Mouse (Mus musculus) neural tube, embryonic 12.5 days (tissue): ENCODE results near the gene 1600014C10Rik. TPM values are rescaled to one million over a fixed set of nuclear protein-coding genes. Genes with fewer than 3 reads are reported as not detected.

ENCODE experiments used
- ATAC-seq: fragments of 200-750 bp; cut with Nextera tagmentation; 2 replicates; pipeline ENCODE4 v1.8.0; 2017; ENCODE audit warnings: low read depth, mild to moderate bottlenecking, moderate TSS enrichment, moderate library complexity; ENCODE audit not compliant: low FRiP score
- H3K27ac ChIP-seq: fragments of 300-500 bp; sonication (generic); 2 replicates; pipeline ENCODE4 v1.5.1; 2016
- H3K27me3 ChIP-seq: fragments of 300-500 bp; sonication (generic); replicated peaks from 2 replicates; pipeline ENCODE4 v1.6.1; 2016; ENCODE audit warnings: mild to moderate bottlenecking
- H3K36me3 ChIP-seq: fragments of 300-500 bp; sonication (generic); 2 replicates; pipeline ENCODE4 v1.6.1; 2016; ENCODE audit warnings: mild to moderate bottlenecking
- H3K4me1 ChIP-seq: fragments of 300-500 bp; sonication (generic); 2 replicates; pipeline ENCODE4 v1.6.1; 2016
- H3K4me2 ChIP-seq: fragments of 300-500 bp; sonication (generic); replicated peaks from 2 replicates; pipeline ENCODE4 v1.6.1; 2016; ENCODE audit warnings: mild to moderate bottlenecking
- H3K4me3 ChIP-seq: fragments of 300-500 bp; sonication (generic); 2 replicates; pipeline ENCODE4 v1.5.1; 2016
- H3K9ac ChIP-seq: fragments of 300-500 bp; sonication (generic); 2 replicates; pipeline ENCODE4 v1.6.1; 2016; ENCODE audit warnings: mild to moderate bottlenecking
- H3K9me3 ChIP-seq: fragments of 300-500 bp; sonication (generic); 2 replicates; pipeline ENCODE4 v1.6.1; 2016; ENCODE audit warnings: mild to moderate bottlenecking
- WGBS: fragments of 180-500 bp; shearing (Covaris S2); methylation state at CpG from one replicate; pipeline ENCODE4 v1.1.7; 2016; 5-methylcytosine and 5-hydroxymethylcytosine counted together
- polyA plus RNA-seq: library from polyadenylated mRNA; unstranded; fragments of >200 nt; fragmentation: Nextera tagmentation; extraction: Ambion mirVana; gene quantifications from 2 replicates; pipeline ENCODE4 v1.2.1, GENCODE M21; 2016

Gene 1600014C10Rik
- polyA plus RNA-seq, 1 experiment from 2014 or later = 20.8 TPM

DNA sequence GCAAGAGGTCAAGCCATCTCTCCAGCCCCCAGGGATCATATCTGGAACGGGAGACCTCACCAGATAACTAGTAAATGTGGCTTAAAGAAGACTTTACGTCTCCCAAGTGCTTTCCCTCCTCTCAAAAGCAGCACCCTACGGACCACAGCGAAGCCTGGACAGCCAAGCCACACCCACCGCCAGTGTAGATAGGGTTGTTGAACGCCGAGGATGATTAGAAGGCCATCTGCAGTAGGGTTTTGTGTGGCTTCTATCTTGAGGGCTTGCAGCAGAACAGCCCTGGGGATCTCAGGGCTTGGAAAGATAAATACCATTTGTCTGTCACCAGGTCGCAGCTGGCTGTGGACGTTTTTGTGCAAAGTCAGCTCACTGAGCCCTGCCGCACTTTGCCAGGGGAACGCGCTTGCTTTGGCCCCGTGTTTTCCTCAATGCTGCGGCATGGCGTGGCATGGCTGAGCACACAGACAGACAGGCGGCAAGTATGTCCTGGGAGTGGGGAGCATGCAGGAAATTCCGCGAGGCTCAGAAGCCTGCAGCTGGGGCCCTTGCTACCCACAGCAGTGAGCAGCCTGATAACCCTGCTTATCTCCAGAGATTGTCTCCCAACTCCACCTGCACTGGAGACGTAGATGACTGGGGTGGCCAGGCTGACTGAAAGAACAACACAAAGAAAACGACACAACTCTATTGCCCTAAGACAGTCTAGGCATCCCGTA lies 15.9 kb upstream of the 1600014C10Rik start:
- Histone ChIP-seq H3K9me3 (no peaks in the 10 kb centered on the region), H3K27me3 (no peaks in the 10 kb centered on the region), H3K36me3 (no peaks in the 10 kb centered on the region), H3K4me3 (no peak overlapping the region), H3K4me1 (peaks cover 5% of the 10 kb centered on the region), H3K4me2 (peak overlapping the region; percentile 14; the same call in 1 of the 2 replicates), H3K27ac (no peak overlapping the region), H3K9ac (no peak overlapping the region)
- ATAC-seq = no peak
- WGBS = 61% methylated on average over 21 of the region's 21 CpGs

DNA sequence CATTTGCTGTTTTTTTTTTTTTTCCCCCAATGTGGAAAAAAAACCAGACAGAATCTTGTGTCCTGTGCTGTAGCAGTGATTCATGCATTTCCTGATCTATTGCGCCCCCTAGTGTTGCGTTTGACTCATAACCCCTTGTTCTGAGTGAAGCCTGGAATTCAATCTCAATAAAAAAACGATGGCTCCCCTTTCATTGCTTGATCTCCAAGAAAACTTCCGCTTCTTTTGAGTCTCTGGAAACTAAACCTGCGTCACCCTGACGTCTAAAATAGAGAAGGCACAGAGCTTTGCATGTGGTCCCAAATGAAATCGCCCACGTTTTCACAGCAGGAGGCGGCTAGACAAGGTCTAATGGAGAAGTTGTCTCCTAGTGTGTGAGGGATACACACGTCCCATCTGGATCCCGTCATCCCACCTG lies 15.3 kb upstream of the 1600014C10Rik start:
- Histone ChIP-seq H3K4me2 (no peak overlapping the region), H3K27me3 (no peaks in the 10 kb centered on the region), H3K4me3 (no peak overlapping the region), H3K9ac (no peak overlapping the region), H3K27ac (no peak overlapping the region), H3K4me1 (peaks cover 5% of the 10 kb centered on the region), H3K9me3 (no peaks in the 10 kb centered on the region), H3K36me3 (no peaks in the 10 kb centered on the region)
- ATAC-seq = no peak
- 19% methylated on average over 11 of the region's 11 CpGs for WGBS

GRCm38 (mm10) chr7:38173871-38174270 lies 9.1 kb upstream of the 1600014C10Rik start:
- no peak; the same call in 1 of the 2 replicates for ATAC-seq
- H3K27me3 ChIP-seq = no peaks in the 10 kb centered on the region
- no peak overlapping the region; the same call in 1 of the 2 replicates for H3K4me3 ChIP-seq
- H3K9ac ChIP-seq = peak overlapping the region; percentile 53
- no peaks in the 10 kb centered on the region for H3K36me3 ChIP-seq
- no peaks in the 10 kb centered on the region for H3K9me3 ChIP-seq
- H3K4me1 ChIP-seq = peaks cover 7% of the 10 kb centered on the region
- H3K4me2 ChIP-seq = peak overlapping the region; percentile 60
- WGBS = 8% methylated on average over 14 of the region's 14 CpGs
- H3K27ac ChIP-seq = no peak overlapping the region

DNA sequence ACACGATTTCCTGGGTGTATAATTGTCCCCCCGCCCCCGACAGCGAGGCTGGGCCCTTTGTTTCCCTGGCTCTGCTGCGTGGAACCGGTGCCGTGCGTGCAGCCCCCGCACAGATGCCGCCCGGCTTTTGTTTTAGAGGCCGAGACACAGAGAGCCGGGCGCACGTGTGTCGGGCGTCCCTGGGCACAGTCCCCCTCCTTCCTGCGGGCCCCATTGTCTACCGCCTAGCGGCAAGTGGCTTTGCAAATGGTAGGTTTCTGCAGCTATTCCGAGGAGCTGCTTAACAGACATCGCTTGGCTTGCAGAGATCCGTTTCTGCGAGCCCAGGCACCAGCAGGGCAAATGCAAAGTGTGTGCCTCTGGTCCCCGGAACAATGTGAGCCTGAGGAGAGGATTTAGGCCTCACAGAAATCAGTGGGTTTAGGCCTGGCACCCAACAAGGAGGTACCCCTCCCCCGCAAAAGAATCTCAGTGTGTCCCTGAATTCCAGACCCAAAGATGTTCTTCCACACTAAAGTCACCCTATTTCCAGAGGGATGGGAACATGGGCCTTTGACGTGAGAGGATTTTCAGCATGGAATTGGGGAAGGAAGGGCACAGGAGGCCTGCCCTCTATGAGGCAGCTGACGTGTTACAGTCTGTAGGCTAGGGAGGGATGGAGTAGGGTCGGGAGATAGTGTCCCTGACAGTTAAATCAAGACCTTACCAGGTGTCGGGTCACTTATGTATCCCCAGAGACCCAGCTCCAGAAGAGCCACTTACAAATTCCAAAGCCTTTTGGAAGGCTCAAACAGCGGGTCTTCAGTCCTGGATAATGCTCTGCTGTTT lies 8.5 kb upstream of the 1600014C10Rik start:
- Histone ChIP-seq H3K4me2 (peak overlapping the region; percentile 60), H3K27ac (no peak overlapping the region), H3K36me3 (no peaks in the 10 kb centered on the region), H3K27me3 (no peaks in the 10 kb centered on the region), H3K9ac (peak overlapping the region; percentile 53), H3K4me1 (peaks cover 7% of the 10 kb centered on the region), H3K4me3 (peak overlapping the region; percentile 24), H3K9me3 (no peaks in the 10 kb centered on the region)
- WGBS = 8% methylated on average over 31 of the region's 31 CpGs
- peak; percentile 85 for ATAC-seq

DNA sequence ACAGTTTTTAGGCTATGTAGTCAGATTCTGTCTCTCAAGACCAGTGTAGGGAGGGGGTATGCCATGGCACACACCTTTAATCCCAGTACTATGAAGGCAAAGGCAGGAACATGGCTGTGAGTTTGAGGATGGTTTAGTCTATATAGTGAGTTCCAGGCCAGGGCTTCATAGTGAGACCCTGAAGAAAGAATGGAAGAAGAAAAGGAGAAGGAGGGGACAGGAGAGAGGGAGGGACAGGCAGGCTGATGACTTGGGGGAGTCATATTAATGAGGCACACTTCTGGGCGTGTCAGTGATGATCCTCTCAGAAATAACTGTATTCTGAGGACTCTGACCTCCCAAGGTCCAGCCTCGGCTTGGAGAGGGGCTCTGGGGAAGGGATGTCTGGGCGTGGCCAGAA lies 7.0 kb upstream of the 1600014C10Rik start:
- no peak overlapping the region for H3K27ac ChIP-seq
- 80% methylated on average over 3 of the region's 3 CpGs for WGBS
- no peak overlapping the region for H3K9ac ChIP-seq
- no peak overlapping the region for H3K4me3 ChIP-seq
- ATAC-seq = no peak
- no peaks in the 10 kb centered on the region for H3K9me3 ChIP-seq
- peaks cover 7% of the 10 kb centered on the region for H3K4me1 ChIP-seq
- H3K36me3 ChIP-seq = no peaks in the 10 kb centered on the region
- no peak overlapping the region for H3K4me2 ChIP-seq
- H3K27me3 ChIP-seq = no peaks in the 10 kb centered on the region

- H3K9me3 ChIP-seq = no peaks in the 10 kb centered on the region
- H3K4me1 ChIP-seq = peaks cover 14% of the 10 kb centered on the region
- no peak overlapping the region for H3K9ac ChIP-seq
- no peaks in the 10 kb centered on the region for H3K27me3 ChIP-seq
- no peak for ATAC-seq
- no peaks in the 10 kb centered on the region for H3K36me3 ChIP-seq
- no peak overlapping the region for H3K4me2 ChIP-seq
- H3K27ac ChIP-seq = no peak overlapping the region
- WGBS = 68% methylated on average over 3 of the region's 3 CpGs
- H3K4me3 ChIP-seq = no peak overlapping the region
These were observed 3.1 kb upstream of the 1600014C10Rik start for GRCm38 (mm10) chr7:38179896-38180295.

DNA sequence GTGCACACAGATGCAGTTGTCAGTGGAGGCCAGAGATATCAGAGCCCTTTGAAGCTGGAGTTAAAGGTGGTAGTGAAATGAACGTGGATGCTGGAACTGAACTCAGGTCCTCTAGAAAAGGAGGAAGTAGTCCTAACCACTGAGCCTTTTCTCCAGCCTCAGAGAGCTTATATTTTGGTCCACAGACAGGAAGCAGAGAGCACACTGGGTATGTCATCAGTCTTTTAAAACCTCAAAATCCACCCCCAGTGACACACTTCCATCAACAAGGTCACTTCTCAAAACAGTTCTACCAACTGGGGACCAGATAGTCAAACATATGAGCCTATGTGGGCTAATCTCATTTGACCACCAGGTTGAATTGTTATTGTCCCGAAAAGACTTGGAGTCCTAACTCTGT lies 1.7 kb upstream of the 1600014C10Rik start:
- Histone ChIP-seq H3K27me3 (no peaks in the 10 kb centered on the region), H3K4me1 (peaks cover 14% of the 10 kb centered on the region), H3K4me3 (no peak overlapping the region), H3K27ac (no peak overlapping the region), H3K4me2 (no peak overlapping the region), H3K36me3 (no peaks in the 10 kb centered on the region), H3K9me3 (no peaks in the 10 kb centered on the region), H3K9ac (no peak overlapping the region)
- ATAC-seq = no peak
- 89% methylated on average over 2 of the region's 2 CpGs for WGBS

GRCm38 (mm10) chr7:38182596-38182961 lies 438 bp upstream of the 1600014C10Rik start:
- Histone ChIP-seq H3K9ac (no peak overlapping the region), H3K27ac (no peak overlapping the region), H3K4me3 (peak overlapping the region; percentile 54; the same call in 1 of the 2 replicates), H3K36me3 (no peaks in the 10 kb centered on the region), H3K27me3 (no peaks in the 10 kb centered on the region), H3K9me3 (no peaks in the 10 kb centered on the region), H3K4me1 (peaks cover 14% of the 10 kb centered on the region), H3K4me2 (peak overlapping the region; percentile 89)
- WGBS = under 1% methylated on average over 11 of the region's 11 CpGs
- ATAC-seq = peak; percentile 32; the same call in 1 of the 2 replicates

DNA sequence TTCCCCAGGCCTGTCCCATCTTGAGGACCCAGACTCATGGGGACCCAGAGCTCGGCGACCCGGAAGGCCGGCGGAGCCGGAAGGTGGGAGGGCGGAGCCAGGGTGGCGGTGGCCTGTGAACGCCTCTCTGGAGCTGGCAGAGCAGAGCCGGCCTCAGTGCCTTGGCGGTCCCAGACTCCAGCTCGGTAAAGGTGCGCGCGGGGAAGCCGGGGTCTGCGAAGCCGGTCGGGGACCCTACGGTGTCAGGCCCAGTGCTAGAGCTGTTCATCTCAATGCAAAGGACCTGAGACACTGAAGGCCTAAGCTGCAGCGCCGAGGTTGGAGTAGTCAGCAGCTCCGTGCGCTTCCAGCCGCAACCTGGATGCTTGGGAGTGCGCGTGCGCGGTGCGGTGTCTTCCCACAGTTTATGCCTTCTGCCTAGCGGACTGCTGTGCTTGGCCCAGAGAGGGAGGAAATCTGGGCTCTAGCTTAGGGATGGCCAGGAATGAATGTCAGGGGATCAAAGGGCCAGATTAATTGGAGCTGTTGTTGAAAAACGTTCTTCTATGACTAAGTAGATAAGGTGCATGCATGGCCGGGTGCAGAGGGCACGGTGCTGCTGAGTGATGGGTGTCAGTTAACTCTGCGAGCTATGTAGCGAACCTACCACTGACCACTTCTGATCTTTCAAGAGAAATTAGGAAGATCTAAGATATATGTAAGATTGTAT lies 846 bp downstream of the 1600014C10Rik start:
- peak; percentile 92 for ATAC-seq
- peak overlapping the region; percentile 69 for H3K9ac ChIP-seq
- peaks cover 14% of the 10 kb centered on the region for H3K4me1 ChIP-seq
- peak overlapping the region; percentile 89 for H3K4me2 ChIP-seq
- no peaks in the 10 kb centered on the region for H3K27me3 ChIP-seq
- no peaks in the 10 kb centered on the region for H3K9me3 ChIP-seq
- H3K36me3 ChIP-seq = no peaks in the 10 kb centered on the region
- 6% methylated on average over 36 of the region's 36 CpGs for WGBS
- H3K4me3 ChIP-seq = peak overlapping the region; percentile 54
- peak overlapping the region; percentile 81 for H3K27ac ChIP-seq

DNA sequence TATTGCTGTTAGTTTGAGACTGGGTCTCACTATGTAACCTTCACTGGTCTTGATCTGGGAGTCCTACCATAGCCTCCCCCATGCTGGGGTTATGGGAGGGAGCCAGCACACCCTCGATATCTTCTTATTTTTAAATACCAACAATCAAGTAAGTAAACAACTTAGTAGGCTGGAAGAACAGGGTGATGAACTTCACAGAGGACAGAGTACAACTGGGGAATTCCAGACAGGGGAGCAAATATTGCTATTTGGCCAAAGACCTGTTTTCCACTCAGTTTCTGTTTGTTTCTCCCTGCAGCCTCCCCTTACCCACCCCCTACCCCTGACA lies 1.4 kb downstream of the 1600014C10Rik start:
- Histone ChIP-seq H3K9me3 (no peaks in the 10 kb centered on the region), H3K27me3 (no peaks in the 10 kb centered on the region), H3K4me3 (0 out of 2 replicates have a peak overlapping the region, but pooled peaks have one; percentile 54), H3K9ac (no peak overlapping the region), H3K27ac (no peak overlapping the region), H3K4me2 (peak overlapping the region; percentile 89), H3K4me1 (peaks cover 14% of the 10 kb centered on the region), H3K36me3 (no peaks in the 10 kb centered on the region)
- WGBS = 69% methylated on average over 1 of the region's 1 CpGs
- no peak for ATAC-seq

DNA sequence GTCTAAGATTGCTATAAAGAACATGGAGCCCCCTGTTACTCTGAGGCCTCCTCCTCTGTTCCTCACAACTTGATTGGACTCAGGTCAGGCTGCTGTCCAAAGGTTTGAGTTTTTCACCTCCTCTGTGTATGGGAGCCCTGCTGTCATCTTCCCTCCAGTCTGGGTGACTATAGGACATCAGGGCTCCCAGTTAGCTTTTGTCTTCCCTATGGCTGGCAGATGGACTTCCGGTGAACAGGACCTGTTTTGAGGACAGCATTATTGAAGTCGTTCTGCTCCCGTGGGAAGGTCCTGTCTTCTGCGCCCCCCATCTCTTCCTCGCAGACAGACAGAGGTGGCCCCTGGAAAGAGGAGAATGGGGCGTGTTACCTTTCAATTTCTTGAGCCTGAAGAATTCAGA lies 1.8 kb downstream of the 1600014C10Rik start:
- 89% methylated on average over 6 of the region's 6 CpGs for WGBS
- Histone ChIP-seq H3K4me3 (no peak overlapping the region), H3K27ac (no peak overlapping the region), H3K4me1 (peaks cover 14% of the 10 kb centered on the region), H3K4me2 (no peak overlapping the region), H3K9ac (no peak overlapping the region), H3K9me3 (no peaks in the 10 kb centered on the region), H3K27me3 (no peaks in the 10 kb centered on the region), H3K36me3 (no peaks in the 10 kb centered on the region)
- ATAC-seq = no peak

GRCm38 (mm10) chr7:38186861-38187260 lies 3.8 kb downstream of the 1600014C10Rik start:
- no peak overlapping the region for H3K4me3 ChIP-seq
- 71% methylated on average over 4 of the region's 4 CpGs for WGBS
- no peak overlapping the region for H3K27ac ChIP-seq
- no peak overlapping the region for H3K9ac ChIP-seq
- H3K4me2 ChIP-seq = no peak overlapping the region
- no peak for ATAC-seq
- H3K4me1 ChIP-seq = peaks cover 14% of the 10 kb centered on the region
- H3K36me3 ChIP-seq = no peaks in the 10 kb centered on the region; the same call in 1 of the 2 replicates
- H3K9me3 ChIP-seq = no peaks in the 10 kb centered on the region
- no peaks in the 10 kb centered on the region for H3K27me3 ChIP-seq
